Mouse (Mus musculus) heart, postnatal 0 days (tissue): Measurements from ENCODE around the gene Lzic.

Experiments used
- CTCF ChIP-seq: IDR thresholded peaks from 2 replicates; pipeline ENCODE4 v1.5.1; 2016; ENCODE audit warnings: antibody characterized with exemption, control low read depth, low read depth
- EP300 ChIP-seq: IDR thresholded peaks from 2 replicates; pipeline ENCODE4 v1.6.1; 2016; ENCODE audit warnings: antibody characterized with exemption, low read depth

DNA sequence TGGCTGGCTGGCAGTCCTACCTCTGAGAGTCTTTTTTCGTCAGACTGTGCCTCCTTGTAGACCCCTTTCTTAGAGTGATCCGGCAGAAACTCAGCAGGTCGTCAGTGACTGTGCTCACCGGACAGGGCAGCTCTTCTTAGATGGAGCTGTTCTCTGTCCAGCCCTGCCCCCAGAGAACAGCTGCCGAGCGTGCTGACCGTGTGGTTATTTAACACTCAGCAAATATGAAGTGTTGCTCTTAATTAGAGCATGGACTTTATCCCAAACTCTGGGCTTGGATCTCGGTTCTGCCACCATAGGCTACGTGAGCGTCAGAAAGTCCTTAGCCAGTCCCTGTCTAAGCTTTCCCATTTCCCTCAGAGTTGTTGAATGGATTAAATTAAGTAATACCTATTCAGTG, 36.2 kb downstream of the Lzic start:
- TF ChIP-seq CTCF (no peak), EP300 (no peak)
